Mouse (Mus musculus): ENCODE measurements at regions not wholly inside any gene's neighbourhood (a gene's known extent, or its start where the extent isn't known, plus 50 kb on each side); places are given as distances from the start of the nearest gene placed in this dataset.

- TF ChIP-seq MYOD1 (IDR thresholded peaks at IDR 0.05; ENCODE audit: control insufficient read depth in 1 of 3, insufficient read length in 2 of 3, low read depth in 2 of 3) (no peak), MYOG (IDR thresholded peaks at IDR 0.05; ENCODE audit: control insufficient read depth in 1 of 3, insufficient read depth in 1 of 3, insufficient read length in 2 of 3, low read depth in 2 of 3) (no peak), POLR2AphosphoS2 (IDR thresholded peaks at IDR 0.05; ENCODE audit: insufficient read length, low read depth) (no peak), POLR2A (IDR thresholded peaks at IDR 0.05; ENCODE audit: insufficient read length, low read depth) (no peak), MAX (IDR thresholded peaks at IDR 0.05; ENCODE audit: low read depth) (no peak)
Observed at GRCm38 (mm10) chr4:127576521-127576920, 218.5 kb upstream of the Gjb5 start.

All from myocyte (in vitro differentiated cells).